Comparison of ENCODE assay signal across 25 mouse cellular contexts in genomic region chr2:120843990-120844389, GRCm38 (mm10).
"Had no signal": no experiment of that assay in that cellular context is flagged by ENCODE, and none has a peak within 500 bp of the region (broad histone marks: within the 10 kb centered on the region; RNA-seq: fewer than 3 reads in every experiment).

No protein-coding gene starts in this region.

- H3K27ac ChIP-seq: gastrocnemius, adult 2 months; heart, embryonic 10.5 days; heart, embryonic 13.5 days; heart, embryonic 15.5 days; hindbrain, embryonic 10.5 days; hindbrain, embryonic 12.5 days; hindbrain, embryonic 14.5 days; intestine, embryonic 15.5 days; layer of hippocampus, adult 2 months; limb, embryonic 13.5 days; limb, embryonic 15.5 days; liver, embryonic 12.5 days had no signal

- H3K4me2 ChIP-seq: heart, embryonic 13.5 days; heart, embryonic 15.5 days; hindbrain, embryonic 12.5 days; hindbrain, embryonic 14.5 days; intestine, embryonic 15.5 days; limb, embryonic 13.5 days; limb, embryonic 15.5 days; liver, embryonic 12.5 days had no signal

- DNase-seq: gastrocnemius, adult 2 months; gastrocnemius, postnatal 10 days; gastrocnemius, postnatal 25 days; heart, adult 18-20 months; heart, postnatal 14 days; heart, postnatal 36 days; kidney, adult 18-20 months; kidney, adult 8-10 months; kidney, postnatal 10 days; kidney, postnatal 25 days; kidney, postnatal 4 days; left cerebral cortex, postnatal 4 days had no signal

- H3K4me3 ChIP-seq: gastrocnemius, adult 2 months; heart, embryonic 10.5 days; heart, embryonic 13.5 days; heart, embryonic 15.5 days; hindbrain, embryonic 10.5 days; hindbrain, embryonic 12.5 days; intestine, embryonic 15.5 days; layer of hippocampus, adult 2 months; limb, embryonic 13.5 days; limb, embryonic 15.5 days; liver, embryonic 12.5 days had no signal

- H3K4me1 ChIP-seq: intestine, embryonic 15.5 days had no signal

- H3K36me3 ChIP-seq: heart, embryonic 10.5 days; heart, embryonic 13.5 days; heart, embryonic 15.5 days; hindbrain, embryonic 10.5 days; hindbrain, embryonic 12.5 days; intestine, embryonic 15.5 days; limb, embryonic 13.5 days; limb, embryonic 15.5 days; liver, embryonic 12.5 days had no signal

- ATAC-seq: hindbrain, embryonic 16.5 days; inflammation-experienced regulatory T-cells, adult 6 months; intestine, embryonic 15.5 days; liver, embryonic 12.5 days had no signal

- H3K9ac ChIP-seq: heart, embryonic 13.5 days; heart, embryonic 15.5 days; hindbrain, embryonic 12.5 days; hindbrain, embryonic 14.5 days; intestine, embryonic 15.5 days; limb, embryonic 13.5 days; limb, embryonic 15.5 days; liver, embryonic 12.5 days had no signal

- H3K27me3 ChIP-seq: heart, embryonic 13.5 days; heart, embryonic 15.5 days; hindbrain, embryonic 12.5 days; intestine, embryonic 15.5 days; limb, embryonic 13.5 days; limb, embryonic 15.5 days; liver, embryonic 12.5 days had no signal

- H3K9me3 ChIP-seq: heart, embryonic 10.5 days; heart, embryonic 13.5 days; heart, embryonic 15.5 days; hindbrain, embryonic 10.5 days; hindbrain, embryonic 12.5 days; intestine, embryonic 15.5 days; limb, embryonic 13.5 days; limb, embryonic 15.5 days; liver, embryonic 12.5 days had no signal
